ENCODE assay signal across 8 mouse cellular contexts in the genomic region with DNA sequence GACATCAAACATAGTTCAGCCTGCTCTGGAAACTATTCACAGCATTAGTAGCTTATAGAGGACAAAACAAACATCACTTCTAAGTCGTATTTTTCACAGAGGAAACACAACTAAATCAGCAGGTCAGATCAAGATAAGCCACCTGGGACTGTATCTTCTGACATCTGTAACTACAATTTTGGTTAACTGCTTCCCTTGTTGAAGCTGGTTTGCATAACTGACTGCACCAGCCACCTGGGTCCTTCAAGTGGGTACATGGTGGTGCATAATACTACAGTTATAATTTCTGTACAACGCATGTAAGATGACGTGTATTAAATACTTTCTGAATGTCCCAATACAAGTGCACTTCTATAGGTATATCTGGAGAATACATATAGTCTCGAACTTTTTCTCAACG. TPM values are rescaled to one million over a fixed set of nuclear protein-coding genes. Genes with fewer than 3 reads are reported as not detected.
DNase-seq lines count a peak whose midpoint lies in the region; ATAC-seq and TF ChIP-seq lines count a peak whose summit lies in the region.

No protein-coding gene starts in this region.

- 35% methylated on average over 5 of the region's 5 CpGs for WGBS in kidney, adult 2 months
- WGBS in intestine, embryonic 15.5 days: 34% methylated on average over 5 of the region's 5 CpGs
- 57% methylated on average over 5 of the region's 5 CpGs for WGBS in neural tube, embryonic 13.5 days

- no peak overlapping the region for H3K27ac ChIP-seq in kidney, adult 2 months (ENCODE audit: insufficient read depth, low read depth, low read length)
- H3K27ac ChIP-seq in cortical plate, adult 2 months (ENCODE audit: insufficient read depth, low read length): no peak overlapping the region
- H3K27ac ChIP-seq in intestine, embryonic 15.5 days: no peak overlapping the region
- no peak overlapping the region for H3K27ac ChIP-seq in neural tube, embryonic 13.5 days (replicated peaks)

- no peak for DNase-seq in kidney, adult 2 months
- DNase-seq in kidney, adult 9 months: no peak
- no peak for DNase-seq in cerebellum, postnatal 10 days
- no peak for DNase-seq in layer of hippocampus, postnatal 10 days (ENCODE audit: low spot score in 2 of 2)
- DNase-seq in urinary bladder, postnatal 36 days (ENCODE audit: low spot score in 2 of 2): no peak

- TF ChIP-seq CTCF in kidney, adult 2 months (conservative IDR thresholded peaks at IDR 0.05; ENCODE audit: insufficient read depth, insufficient read length, low read depth, low read length): no peak
- TF ChIP-seq CTCF in cortical plate, adult 2 months (IDR thresholded peaks at IDR 0.05; ENCODE audit: extremely low read depth, insufficient read depth, low read length): no peak

- peak overlapping the region; percentile 62 for H3K4me2 ChIP-seq in intestine, embryonic 15.5 days (replicated peaks)
- peak overlapping the region; percentile 66 for H3K4me2 ChIP-seq in neural tube, embryonic 13.5 days

- no peak for ATAC-seq in intestine, embryonic 15.5 days
- no peak for ATAC-seq in neural tube, embryonic 13.5 days (ENCODE audit: low read depth)

- peak overlapping the region; percentile 96; the same call in 1 of the 2 replicates for H3K4me3 ChIP-seq in kidney, adult 2 months (ENCODE audit: insufficient read depth, low read depth, low read length)
- peak overlapping the region; percentile 74; the same call in 1 of the 2 replicates for H3K4me3 ChIP-seq in cortical plate, adult 2 months (ENCODE audit: insufficient read depth, low read length)
- peak overlapping the region; percentile 56 for H3K4me3 ChIP-seq in intestine, embryonic 15.5 days (replicated peaks)
- H3K4me3 ChIP-seq in neural tube, embryonic 13.5 days: peak overlapping the region; percentile 83

- no peak overlapping the region; the same call in 1 of the 2 replicates for H3K9ac ChIP-seq in intestine, embryonic 15.5 days
- peak overlapping the region; percentile 77 for H3K9ac ChIP-seq in neural tube, embryonic 13.5 days

- H3K4me1 ChIP-seq in kidney, adult 2 months (ENCODE audit: control insufficient read depth, insufficient read depth, low read length): peaks cover 11% of the 10 kb centered on the region
- peaks cover 13% of the 10 kb centered on the region for H3K4me1 ChIP-seq in cortical plate, adult 2 months (ENCODE audit: control insufficient read depth, insufficient read depth, low read length)
- H3K4me1 ChIP-seq in intestine, embryonic 15.5 days (replicated peaks): peaks cover 14% of the 10 kb centered on the region; the same call in 1 of the 2 replicates
- peaks cover 41% of the 10 kb centered on the region for H3K4me1 ChIP-seq in neural tube, embryonic 13.5 days (replicated peaks)

- no peaks in the 10 kb centered on the region for H3K27me3 ChIP-seq in kidney, adult 2 months (replicated peaks; ENCODE audit: control insufficient read depth, insufficient read depth, low read length)
- no peaks in the 10 kb centered on the region for H3K27me3 ChIP-seq in intestine, embryonic 15.5 days (replicated peaks)
- no peaks in the 10 kb centered on the region for H3K27me3 ChIP-seq in neural tube, embryonic 13.5 days

- no peak for TF ChIP-seq POLR2A in kidney, adult 2 months (IDR thresholded peaks at IDR 0.05; ENCODE audit: low read depth, low read length)
- TF ChIP-seq POLR2A in cortical plate, adult 2 months (IDR thresholded peaks at IDR 0.05; ENCODE audit: extremely low read depth, insufficient read depth, low read length): no peak

- H3K9me3 ChIP-seq in intestine, embryonic 15.5 days: no peaks in the 10 kb centered on the region
- no peaks in the 10 kb centered on the region for H3K9me3 ChIP-seq in neural tube, embryonic 13.5 days

- peaks cover 4% of the 10 kb centered on the region; the same call in 1 of the 2 replicates for H3K36me3 ChIP-seq in kidney, adult 2 months (ENCODE audit: control insufficient read depth, insufficient read depth, low read length)
- peaks cover 8% of the 10 kb centered on the region; the same call in 1 of the 2 replicates for H3K36me3 ChIP-seq in intestine, embryonic 15.5 days
- H3K36me3 ChIP-seq in neural tube, embryonic 13.5 days: peaks cover 28% of the 10 kb centered on the region

RNA-seq across cellular contexts. Expression of a gene that starts 2.2 kb away (rescaled TPM):
- polyA plus RNA-seq in kidney, adult 2 months (2012; rRNA removed): 2.0 and 2.2 TPM in 2 replicates
- polyA plus RNA-seq in cortical plate, adult 2 months (2012; rRNA removed): 4.4 and 5.2 TPM in 2 replicates
- polyA plus RNA-seq in intestine, embryonic 15.5 days (2015; fragmentation: Nextera tagmentation; extraction: Ambion mirVana): 3.6 and 4.2 TPM in 2 replicates
- polyA plus RNA-seq in neural tube, embryonic 13.5 days (2015; fragmentation: Nextera tagmentation; extraction: Ambion mirVana): 11.2 and 11.5 TPM in 2 replicates
- 10 to 100 TPM; 11.7 to 12.9 TPM for total RNA-seq in layer of hippocampus, postnatal 10 days (2021)

RNA-seq across cellular contexts. Expression of a gene that starts 2.2 kb away (rescaled TPM):
- 5.3 and 6.3 TPM in 2 replicates for polyA plus RNA-seq in kidney, adult 2 months (2012; rRNA removed)
- polyA plus RNA-seq in cortical plate, adult 2 months (2012; rRNA removed): 12.9 and 13.0 TPM in 2 replicates
- polyA plus RNA-seq in intestine, embryonic 15.5 days (2015; fragmentation: Nextera tagmentation; extraction: Ambion mirVana): 15.7 and 16.5 TPM in 2 replicates
- polyA plus RNA-seq in neural tube, embryonic 13.5 days (2015; fragmentation: Nextera tagmentation; extraction: Ambion mirVana): 13.3 and 15.0 TPM in 2 replicates
- total RNA-seq in layer of hippocampus, postnatal 10 days (2021): 10 to 100 TPM; 29.4 TPM

RNA-seq across cellular contexts. Expression of a gene that starts 31.0 kb away (rescaled TPM):
- polyA plus RNA-seq in kidney, adult 2 months (2012; rRNA removed): 2.0 and 2.4 TPM in 2 replicates
- polyA plus RNA-seq in cortical plate, adult 2 months (2012; rRNA removed): 1.1 and 1.7 TPM in 2 replicates
- 0.29 and 0.41 TPM in 2 replicates for polyA plus RNA-seq in intestine, embryonic 15.5 days (2015; fragmentation: Nextera tagmentation; extraction: Ambion mirVana)
- 2.3 and 3.0 TPM in 2 replicates for polyA plus RNA-seq in neural tube, embryonic 13.5 days (2015; fragmentation: Nextera tagmentation; extraction: Ambion mirVana)
- 1 to 10 TPM; 2.6 to 2.8 TPM for total RNA-seq in layer of hippocampus, postnatal 10 days (2021)
